Mouse (Mus musculus) gonadal fat pad, adult 2 months (tissue): Measurements from ENCODE around the gene Emc7. TPM values are rescaled to one million over a fixed set of nuclear protein-coding genes. Genes with fewer than 3 reads are reported as not detected.
"Not testable (repeated sequence)": the region's sequence is repeated elsewhere in the genome, so short reads cannot be mapped to it uniquely, and the experiment has no call there.

Experiments
- DNase-seq: peaks from one replicate; pipeline ENCODE4 v3.0.0-alpha.2; 2012; ENCODE audit warnings: low read depth
- polyA plus RNA-seq: library from polyadenylated mRNA; depleted of rRNA; stranded (reverse); fragments of >200 nt; gene quantifications from 2 replicates; pipeline ENCODE4 v1.2.3, GENCODE M21; 2012; rRNA removed

Emc7 gene
- polyA plus RNA-seq, result 12.9 and 13.1 TPM in 2 replicates

DNA sequence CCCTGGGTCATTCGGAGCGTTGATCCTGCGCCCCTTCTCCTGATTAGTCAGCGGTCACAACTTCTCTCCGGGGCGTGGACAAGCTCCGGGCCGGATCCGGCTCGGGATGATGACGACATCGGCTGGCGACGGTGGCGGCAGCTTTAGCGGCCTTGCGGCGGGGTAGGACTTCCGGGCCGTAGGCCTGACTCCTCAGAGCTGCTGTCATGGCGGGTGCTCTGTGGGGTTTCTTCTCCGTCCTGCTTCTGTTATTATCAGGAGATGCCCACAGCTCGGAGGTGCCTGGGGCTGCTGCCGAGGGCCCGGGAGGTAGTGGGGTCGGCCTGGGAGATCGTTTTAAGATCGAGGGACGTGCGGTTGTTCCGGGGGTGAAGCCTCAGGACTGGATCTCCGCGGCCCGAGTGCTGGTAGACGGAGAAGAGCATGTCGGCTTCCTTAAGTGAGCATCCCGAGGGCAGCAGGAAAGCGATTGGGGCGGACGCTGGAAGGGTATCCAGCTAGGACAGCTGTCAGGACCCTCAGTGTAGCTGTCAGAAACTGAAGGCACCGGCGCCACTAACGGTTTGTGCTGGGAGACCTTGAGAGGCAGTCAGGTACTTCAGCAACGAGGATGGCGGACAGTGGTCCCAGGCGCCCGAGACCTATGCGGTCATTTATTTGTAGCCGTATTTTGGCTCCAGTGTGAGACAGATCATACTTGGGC is at the start of gene Emc7:
Gene Emc7, plus strand, starts transcription at position 136 of the 703 bp plus-strand sequence.
- no peak for DNase-seq

DNA sequence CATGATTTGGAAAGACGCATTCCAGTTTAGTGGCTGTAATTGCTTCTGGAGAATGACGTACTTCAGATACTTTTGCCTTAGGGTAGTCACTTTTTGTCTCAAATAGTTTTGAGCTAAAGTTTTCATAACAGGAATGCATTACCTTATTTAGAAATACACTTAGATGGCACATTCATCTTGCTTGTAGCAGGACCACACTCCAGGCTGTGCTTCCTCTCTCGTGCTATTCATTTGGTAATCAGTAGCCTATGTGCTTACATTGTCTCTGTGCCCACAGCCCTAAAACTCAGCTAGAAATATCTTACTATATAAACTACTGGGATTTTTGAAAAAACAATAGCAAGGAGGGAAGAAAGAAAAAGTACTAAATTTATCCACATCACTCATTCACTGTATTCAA is 47.8 kb upstream of the Emc7 start:
- DNase-seq, result no peak

GRCm38 (mm10) chr2:112425308-112425707 is 29.5 kb upstream of the Emc7 start:
- no peak for DNase-seq

- DNase-seq, result not testable (repeated sequence)
Observed at GRCm38 (mm10) chr2:112428534-112428933, 26.3 kb upstream of the Emc7 start.

DNA sequence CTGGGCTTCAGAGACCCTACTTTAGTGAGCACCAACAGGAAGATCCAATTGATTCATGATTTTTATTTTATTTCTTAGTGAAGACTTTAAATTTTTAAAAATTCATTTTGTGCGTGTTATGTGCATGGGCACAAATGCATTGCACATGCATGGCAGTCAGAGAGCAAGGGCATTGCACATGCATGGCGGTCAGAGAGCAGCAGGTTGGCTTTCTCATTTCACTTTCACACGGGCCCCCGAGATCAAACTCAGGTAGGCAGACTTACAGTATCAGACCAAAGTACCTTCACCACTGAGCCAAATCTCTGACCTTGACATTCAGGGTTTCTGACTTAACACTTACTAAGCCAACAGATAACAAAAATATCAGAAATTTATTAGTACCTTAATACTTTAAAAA is 25.1 kb upstream of the Emc7 start:
- no peak for DNase-seq

DNA sequence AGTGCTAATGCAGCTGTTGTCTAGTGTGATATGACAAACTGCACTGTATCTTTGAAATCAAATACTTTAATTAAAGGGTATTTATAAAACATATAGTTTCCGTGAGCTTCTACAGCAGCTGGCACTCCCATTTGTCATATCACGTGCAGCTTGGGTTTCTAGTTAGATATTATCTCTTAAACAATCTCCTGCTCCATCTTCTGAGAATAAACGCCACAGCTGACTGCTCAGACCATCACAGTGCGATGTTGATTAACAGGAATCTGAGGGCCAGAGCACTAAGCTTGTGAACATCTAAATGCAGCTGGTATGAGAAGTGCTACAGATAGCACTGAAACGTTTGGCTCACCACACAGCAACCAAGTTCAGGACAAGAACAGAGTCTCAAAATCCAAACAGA is 24.4 kb upstream of the Emc7 start:
- DNase-seq, result no peak

- DNase-seq, result no peak
Observed at GRCm38 (mm10) chr2:112432523-112432922, 22.3 kb upstream of the Emc7 start.

DNA sequence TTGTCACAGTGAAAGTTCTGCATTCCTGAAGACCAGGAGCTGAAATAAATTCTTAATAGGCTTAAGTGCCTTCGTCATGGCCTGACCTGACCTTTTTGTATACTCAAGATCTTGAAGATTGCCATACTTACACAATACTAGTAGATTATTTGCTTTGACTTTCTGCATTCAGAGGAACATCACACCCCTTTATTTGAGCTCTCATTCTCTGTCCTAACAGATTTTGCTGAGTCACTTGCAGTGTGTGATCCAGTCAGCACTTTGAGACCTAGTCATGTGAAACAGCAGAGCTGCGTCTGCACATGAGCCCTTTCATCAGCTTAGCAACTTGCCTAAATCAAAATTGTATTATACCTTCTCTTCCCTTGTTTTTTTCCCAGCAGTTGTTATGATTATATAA is 21.4 kb upstream of the Emc7 start:
- no peak for DNase-seq

DNA sequence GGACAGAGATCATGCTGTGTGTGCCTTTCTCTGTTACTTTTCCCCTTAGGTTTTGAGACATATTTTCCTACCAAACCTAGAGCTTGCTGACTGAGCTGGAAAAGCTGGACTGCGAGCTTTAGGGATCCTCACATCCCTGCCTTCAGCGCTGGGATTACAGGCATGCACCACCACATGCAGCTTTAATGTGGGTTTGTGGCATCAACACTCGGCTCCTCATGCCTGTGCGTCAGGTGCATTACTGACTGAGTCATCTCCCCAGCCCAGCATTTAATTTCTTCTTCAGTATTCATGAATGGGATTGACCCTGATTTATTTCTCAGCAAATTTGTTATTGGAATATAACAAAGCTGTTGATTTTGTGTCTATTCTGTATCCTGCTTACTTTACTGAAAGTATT is 18.5 kb upstream of the Emc7 start:
- DNase-seq, result no peak

DNA sequence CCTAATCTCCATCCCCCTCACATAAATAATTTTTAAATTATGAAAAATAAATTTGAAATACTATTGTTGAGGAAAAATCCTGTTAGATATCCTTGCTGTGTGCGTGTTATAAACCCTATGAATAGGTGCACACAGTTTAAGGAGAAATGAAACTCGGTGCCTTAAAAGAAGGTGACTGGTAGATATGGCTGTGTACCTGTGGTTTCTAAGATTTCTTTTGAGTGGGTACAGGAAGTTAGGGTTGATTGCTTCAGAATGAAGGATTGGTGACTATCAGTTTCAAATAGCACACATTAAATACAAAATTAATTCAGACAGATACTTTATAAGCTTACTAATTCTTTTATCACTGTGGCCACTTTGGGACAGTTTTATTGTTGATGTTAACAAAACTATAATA is 17.2 kb upstream of the Emc7 start:
- DNase-seq, result no peak

GRCm38 (mm10) chr2:112443491-112443890 is 11.3 kb upstream of the Emc7 start:
- DNase-seq, result no peak

GRCm38 (mm10) chr2:112445511-112445910 is 9.3 kb upstream of the Emc7 start:
- DNase-seq, result no peak

GRCm38 (mm10) chr2:112448046-112448445 is 6.8 kb upstream of the Emc7 start:
- DNase-seq, result not testable (repeated sequence)

DNA sequence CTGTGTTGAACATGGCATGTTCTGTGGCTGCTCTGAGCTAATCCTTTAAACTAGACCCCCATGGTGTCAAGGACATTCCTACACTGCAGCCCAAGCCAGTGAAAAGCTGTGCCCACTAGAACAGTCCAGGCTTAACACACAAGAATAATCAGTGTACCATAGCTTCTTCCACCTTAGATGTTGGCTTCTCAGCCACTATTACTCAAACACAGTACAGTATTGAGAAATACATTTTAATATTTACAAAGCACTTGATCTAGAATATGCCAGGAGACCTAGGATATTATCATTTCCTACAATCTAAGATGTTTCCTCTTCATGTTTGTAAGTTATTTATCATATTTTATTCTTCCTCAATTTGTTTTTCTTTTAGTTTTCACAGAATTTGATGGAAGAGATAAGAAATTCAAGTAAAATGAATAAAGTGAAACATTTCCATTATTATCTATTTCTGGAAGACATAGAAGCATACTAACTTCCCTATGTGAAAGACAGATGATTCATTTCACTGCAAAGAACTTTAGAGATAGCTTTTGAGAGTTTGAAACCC is 6.2 kb upstream of the Emc7 start:
- no peak for DNase-seq

- no peak for DNase-seq
Observed at GRCm38 (mm10) chr2:112449597-112450296, 5.0 kb upstream of the Emc7 start.

GRCm38 (mm10) chr2:112452513-112452912 is 2.3 kb upstream of the Emc7 start:
- not testable (repeated sequence) for DNase-seq

DNA sequence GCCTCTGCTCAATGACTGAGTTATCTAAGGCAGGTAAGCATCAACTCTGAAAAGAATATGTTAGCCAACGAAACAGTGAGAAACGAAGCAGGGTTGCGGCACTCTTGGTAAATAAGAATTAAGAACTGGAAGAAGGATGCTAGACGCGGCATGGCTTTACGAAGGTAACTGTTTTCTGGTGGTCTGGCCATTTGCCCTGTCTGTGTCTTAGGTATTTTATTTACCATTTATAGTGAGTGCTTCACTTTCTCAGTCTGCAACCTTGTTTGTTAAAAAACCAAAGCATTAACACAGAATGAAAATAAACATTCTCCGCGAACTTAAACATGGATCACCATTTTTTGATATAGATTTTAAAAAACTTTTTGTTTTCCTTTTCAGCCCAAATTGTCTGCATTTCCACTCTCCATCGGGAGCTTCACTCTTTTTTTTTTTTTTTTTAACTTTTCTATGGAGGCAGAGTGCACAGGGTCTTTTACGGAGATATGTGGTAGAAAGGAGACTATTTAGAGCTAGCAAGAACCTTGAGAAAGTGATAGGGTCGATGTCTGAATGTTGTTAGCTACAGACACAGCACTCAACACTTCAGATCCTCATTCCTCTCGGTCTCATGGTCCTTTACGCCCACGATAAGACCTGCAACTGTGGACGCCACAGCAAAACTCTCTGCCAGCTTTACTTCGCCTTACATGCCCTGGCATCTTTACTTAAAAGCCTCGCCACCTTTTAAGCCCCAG is 504 bp upstream of the Emc7 start:
- no peak for DNase-seq

DNA sequence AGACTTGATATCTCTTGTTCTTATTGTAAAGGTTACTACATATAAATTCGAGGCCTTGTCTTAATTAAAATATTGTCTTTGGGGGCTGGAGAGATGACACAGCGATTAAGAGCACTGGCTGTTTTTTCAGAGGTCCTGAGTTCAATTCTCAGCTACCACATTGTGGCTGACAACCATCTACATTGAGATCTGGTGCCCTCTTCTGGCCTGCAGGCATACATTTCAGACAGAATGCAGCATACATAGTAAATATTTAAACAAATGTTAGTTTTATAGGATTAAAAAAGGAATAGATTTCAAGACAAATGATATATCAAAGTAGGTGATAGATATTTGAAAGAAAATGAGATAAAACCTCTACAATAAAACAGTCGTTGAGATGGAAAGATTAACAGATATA is 5.8 kb downstream of the Emc7 start:
- no peak for DNase-seq

DNA sequence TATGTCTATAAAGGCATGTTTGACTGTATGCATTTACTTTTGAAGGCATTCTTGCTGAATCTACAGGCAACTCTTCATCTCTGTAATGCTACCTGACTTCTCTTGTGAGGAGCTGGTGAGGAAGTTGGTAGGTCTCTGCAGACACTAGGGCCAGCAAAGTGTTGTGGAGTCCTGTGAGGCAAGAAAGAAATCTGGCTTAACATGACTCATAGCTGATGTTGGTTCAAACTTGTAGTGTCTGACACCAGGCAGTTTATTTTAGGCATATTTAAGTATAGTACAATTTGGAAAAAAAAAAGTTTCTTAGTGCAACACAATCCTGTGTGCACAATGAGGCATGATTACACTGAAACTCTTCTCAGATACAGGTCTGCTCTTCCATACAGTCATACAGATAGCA is 14.7 kb downstream of the Emc7 start:
- no peak for DNase-seq

GRCm38 (mm10) chr2:112470961-112471381 is 16.2 kb downstream of the Emc7 start:
- DNase-seq, result no peak

- no peak for DNase-seq
Observed at GRCm38 (mm10) chr2:112472076-112472475, 17.3 kb downstream of the Emc7 start.

GRCm38 (mm10) chr2:112474997-112475724 is 20.4 kb downstream of the Emc7 start:
- DNase-seq, result no peak
